Mouse (Mus musculus): ENCODE results near the gene Zfp956.

- TF ChIP-seq CTCF (IDR thresholded peaks at IDR 0.05; ENCODE audit: low read depth) (no peak), EP300 (IDR thresholded peaks at IDR 0.05; ENCODE audit: low read depth) (no peak)
Observed at GRCm38 (mm10) chr6:47918768-47919274, 34.4 kb upstream of the Zfp956 start.

Data from liver, postnatal 0 days (tissue).